In the genomic region with DNA sequence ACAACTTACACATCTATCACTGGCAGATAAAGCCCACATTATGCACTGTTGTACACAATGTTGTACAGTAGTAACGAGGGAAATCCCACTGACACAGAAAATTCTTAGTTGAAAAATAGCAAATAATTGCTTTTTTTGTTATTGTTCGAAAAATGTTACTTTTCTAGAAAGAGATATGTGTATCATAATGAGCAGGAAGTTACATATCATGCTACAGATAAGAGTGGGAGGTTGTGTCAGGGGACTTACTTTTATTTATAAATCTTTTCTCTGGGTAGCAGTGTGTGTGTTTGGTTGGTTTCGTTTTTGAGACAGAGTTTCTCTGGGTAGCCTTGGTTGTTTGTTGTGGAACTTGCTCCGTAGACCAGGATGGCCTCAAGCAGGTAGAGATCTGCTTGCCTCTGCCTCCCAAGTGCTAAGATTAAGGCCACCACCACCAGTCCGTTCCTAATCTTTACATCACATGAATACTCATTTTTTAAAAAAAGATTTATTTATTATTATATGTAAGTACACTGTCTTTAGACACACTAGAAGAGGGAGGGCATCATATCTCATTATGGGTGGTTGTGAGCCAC, we compare ENCODE assay signal across 8 mouse cellular contexts. TPM values are rescaled to one million over a fixed set of nuclear protein-coding genes. Genes with fewer than 3 reads are reported as not detected.
DNase-seq lines count a peak whose midpoint lies in the region; ATAC-seq and TF ChIP-seq lines count a peak whose summit lies in the region.

No protein-coding gene starts in this region.

- peak overlapping the region; percentile 72; the same call in 1 of the 2 replicates for H3K27ac ChIP-seq in neural tube, embryonic 11.5 days (ENCODE audit: low read depth, low read length)
- no peak overlapping the region; the same call in 1 of the 2 replicates for H3K27ac ChIP-seq in embryonic facial prominence, embryonic 14.5 days (replicated peaks; ENCODE audit: low read depth, low read length)
- no peak overlapping the region for H3K27ac ChIP-seq in limb, embryonic 14.5 days (replicated peaks; ENCODE audit: low read depth, low read length)
- H3K27ac ChIP-seq in stomach, embryonic 16.5 days (ENCODE audit: low read length): peak overlapping the region; percentile 93; the same call in 1 of the 2 replicates

- no peak for DNase-seq in neural tube, embryonic 11.5 days (ENCODE audit: low spot score)
- DNase-seq in neural tube, embryonic 10.5 days (ENCODE audit: extremely low spot score, low spot score): no peak
- no peak for DNase-seq in embryonic facial prominence, embryonic 14.5 days (ENCODE audit: low spot score)
- no peak for DNase-seq in limb, embryonic 14.5 days (ENCODE audit: low spot score)
- DNase-seq in urinary bladder, postnatal 4 days (ENCODE audit: low spot score in 2 of 2): no peak
- DNase-seq in spleen, adult 12 weeks (ENCODE audit: low spot score): no peak
- DNase-seq in thymus, postnatal 36 days: no peak

- peak overlapping the region; percentile 68 for H3K9ac ChIP-seq in neural tube, embryonic 11.5 days (ENCODE audit: low read length)
- peak overlapping the region; percentile 97 for H3K9ac ChIP-seq in embryonic facial prominence, embryonic 14.5 days (ENCODE audit: low read depth, low read length)
- H3K9ac ChIP-seq in limb, embryonic 14.5 days (ENCODE audit: low read depth, low read length, severe bottlenecking): no peak overlapping the region; the same call in 1 of the 2 replicates
- H3K9ac ChIP-seq in stomach, embryonic 16.5 days (ENCODE audit: low read length): peak overlapping the region; percentile 86

- peak overlapping the region; percentile 47 for H3K4me2 ChIP-seq in neural tube, embryonic 11.5 days (ENCODE audit: low read depth)
- H3K4me2 ChIP-seq in embryonic facial prominence, embryonic 14.5 days (ENCODE audit: low read depth, low read length): peak overlapping the region; percentile 66
- peak overlapping the region; percentile 95 for H3K4me2 ChIP-seq in limb, embryonic 14.5 days (replicated peaks; ENCODE audit: low read depth, low read length, severe bottlenecking)
- H3K4me2 ChIP-seq in stomach, embryonic 16.5 days (ENCODE audit: low read depth, low read length): peak overlapping the region; percentile 72

- no peaks in the 10 kb centered on the region for H3K27me3 ChIP-seq in neural tube, embryonic 11.5 days (ENCODE audit: control insufficient read depth, insufficient read depth, low read length)
- H3K27me3 ChIP-seq in embryonic facial prominence, embryonic 14.5 days (replicated peaks; ENCODE audit: control insufficient read depth, insufficient read depth, low read length): no peaks in the 10 kb centered on the region
- H3K27me3 ChIP-seq in limb, embryonic 14.5 days (ENCODE audit: control insufficient read depth, insufficient read depth, low read length): no peaks in the 10 kb centered on the region
- H3K27me3 ChIP-seq in stomach, embryonic 16.5 days (ENCODE audit: control insufficient read depth, insufficient read depth, low read length): no peaks in the 10 kb centered on the region

- peak overlapping the region; percentile 69 for H3K4me3 ChIP-seq in neural tube, embryonic 11.5 days (ENCODE audit: low read depth, low read length)
- peak overlapping the region; percentile 95 for H3K4me3 ChIP-seq in embryonic facial prominence, embryonic 14.5 days (ENCODE audit: low read depth, low read length)
- H3K4me3 ChIP-seq in limb, embryonic 14.5 days (replicated peaks; ENCODE audit: low read length): peak overlapping the region; percentile 88
- peak overlapping the region; percentile 91 for H3K4me3 ChIP-seq in stomach, embryonic 16.5 days (replicated peaks; ENCODE audit: low read length)

- peaks cover 12% of the 10 kb centered on the region for H3K4me1 ChIP-seq in neural tube, embryonic 11.5 days (ENCODE audit: control insufficient read depth, insufficient read depth, low read length)
- H3K4me1 ChIP-seq in embryonic facial prominence, embryonic 14.5 days (ENCODE audit: control insufficient read depth, insufficient read depth, low read length): peaks cover 13% of the 10 kb centered on the region
- peaks cover 7% of the 10 kb centered on the region for H3K4me1 ChIP-seq in limb, embryonic 14.5 days (ENCODE audit: control insufficient read depth, insufficient read depth, low read length)
- H3K4me1 ChIP-seq in stomach, embryonic 16.5 days (ENCODE audit: control insufficient read depth, insufficient read depth, low read length): peaks cover 12% of the 10 kb centered on the region

- no peak for TF ChIP-seq POLR2A in limb, embryonic 14.5 days (IDR thresholded peaks at IDR 0.05; ENCODE audit: borderline replicate concordance, extremely low read depth, insufficient read depth, insufficient read length)

- H3K9me3 ChIP-seq in neural tube, embryonic 11.5 days (ENCODE audit: control insufficient read depth, low read length): no peaks in the 10 kb centered on the region
- no peaks in the 10 kb centered on the region for H3K9me3 ChIP-seq in embryonic facial prominence, embryonic 14.5 days (ENCODE audit: control insufficient read depth, low read length)
- no peaks in the 10 kb centered on the region for H3K9me3 ChIP-seq in limb, embryonic 14.5 days (ENCODE audit: control insufficient read depth, low read length)
- no peaks in the 10 kb centered on the region for H3K9me3 ChIP-seq in stomach, embryonic 16.5 days (replicated peaks; ENCODE audit: control insufficient read depth, low read length)

- 92% methylated on average over 5 of the region's 5 CpGs for WGBS in neural tube, embryonic 11.5 days
- WGBS in embryonic facial prominence, embryonic 14.5 days: 92% methylated on average over 5 of the region's 5 CpGs
- 90% methylated on average over 5 of the region's 5 CpGs for WGBS in limb, embryonic 14.5 days
- 78% methylated on average over 5 of the region's 5 CpGs for WGBS in stomach, embryonic 16.5 days

- ATAC-seq in neural tube, embryonic 11.5 days (ENCODE audit: insufficient read depth, low FRiP score, low TSS enrichment): no peak
- ATAC-seq in embryonic facial prominence, embryonic 14.5 days (ENCODE audit: low read depth): no peak
- no peak for ATAC-seq in limb, embryonic 14.5 days (ENCODE audit: low FRiP score, low read depth)
- ATAC-seq in stomach, embryonic 16.5 days (ENCODE audit: insufficient read depth, low FRiP score): no peak

- peaks cover 18% of the 10 kb centered on the region for H3K36me3 ChIP-seq in neural tube, embryonic 11.5 days (ENCODE audit: control insufficient read depth, insufficient read depth, low read length)
- peaks cover 28% of the 10 kb centered on the region for H3K36me3 ChIP-seq in embryonic facial prominence, embryonic 14.5 days (ENCODE audit: control insufficient read depth, insufficient read depth, low read length)
- H3K36me3 ChIP-seq in limb, embryonic 14.5 days (ENCODE audit: control insufficient read depth, insufficient read depth, low read length): peaks cover 23% of the 10 kb centered on the region
- peaks cover 12% of the 10 kb centered on the region for H3K36me3 ChIP-seq in stomach, embryonic 16.5 days (ENCODE audit: control insufficient read depth, insufficient read depth, low read length)

RNA-seq across cellular contexts. Expression of gene Hyou1, which starts 1.0 kb away (rescaled TPM):
- polyA plus RNA-seq in neural tube, embryonic 11.5 days (2014; fragmentation: Nextera tagmentation; extraction: Ambion mirVana): 36.7 and 38.8 TPM in 2 replicates
- polyA plus RNA-seq in embryonic facial prominence, embryonic 14.5 days (2014; fragmentation: Nextera tagmentation; extraction: Ambion mirVana): 29.6 and 30.0 TPM in 2 replicates
- 64.1 and 64.4 TPM in 2 replicates for polyA plus RNA-seq in limb, embryonic 14.5 days (2012; rRNA removed)
- 27.5 and 28.5 TPM in 2 replicates for polyA plus RNA-seq in limb, embryonic 14.5 days (2014; fragmentation: Nextera tagmentation; extraction: Ambion mirVana)
- polyA plus RNA-seq in stomach, embryonic 16.5 days (2015; fragmentation: Nextera tagmentation; extraction: Ambion mirVana): 33.8 and 41.3 TPM in 2 replicates

RNA-seq across cellular contexts. Expression of gene Vps11, which starts 16.8 kb away (rescaled TPM):
- 29.3 and 32.9 TPM in 2 replicates for polyA plus RNA-seq in neural tube, embryonic 11.5 days (2014; fragmentation: Nextera tagmentation; extraction: Ambion mirVana)
- polyA plus RNA-seq in embryonic facial prominence, embryonic 14.5 days (2014; fragmentation: Nextera tagmentation; extraction: Ambion mirVana): 24.5 and 25.8 TPM in 2 replicates
- 28.5 and 32.9 TPM in 2 replicates for polyA plus RNA-seq in limb, embryonic 14.5 days (2012; rRNA removed)
- 27.8 and 29.9 TPM in 2 replicates for polyA plus RNA-seq in limb, embryonic 14.5 days (2014; fragmentation: Nextera tagmentation; extraction: Ambion mirVana)
- polyA plus RNA-seq in stomach, embryonic 16.5 days (2015; fragmentation: Nextera tagmentation; extraction: Ambion mirVana): 30.0 and 31.6 TPM in 2 replicates

RNA-seq across cellular contexts. Expression of gene Slc37a4, which starts 18.4 kb away (rescaled TPM):
- 26.8 and 31.8 TPM in 2 replicates for polyA plus RNA-seq in neural tube, embryonic 11.5 days (2014; fragmentation: Nextera tagmentation; extraction: Ambion mirVana)
- polyA plus RNA-seq in embryonic facial prominence, embryonic 14.5 days (2014; fragmentation: Nextera tagmentation; extraction: Ambion mirVana): 19.0 and 20.1 TPM in 2 replicates
- 17.5 and 21.6 TPM in 2 replicates for polyA plus RNA-seq in limb, embryonic 14.5 days (2012; rRNA removed)
- polyA plus RNA-seq in limb, embryonic 14.5 days (2014; fragmentation: Nextera tagmentation; extraction: Ambion mirVana): 12.5 and 16.0 TPM in 2 replicates
- 34.4 and 35.6 TPM in 2 replicates for polyA plus RNA-seq in stomach, embryonic 16.5 days (2015; fragmentation: Nextera tagmentation; extraction: Ambion mirVana)

RNA-seq across cellular contexts. Expression of gene Rps25, which starts 28.7 kb away (rescaled TPM):
- 1,766 and 1,857 TPM in 2 replicates for polyA plus RNA-seq in neural tube, embryonic 11.5 days (2014; fragmentation: Nextera tagmentation; extraction: Ambion mirVana)
- 2,445 and 2,627 TPM in 2 replicates for polyA plus RNA-seq in embryonic facial prominence, embryonic 14.5 days (2014; fragmentation: Nextera tagmentation; extraction: Ambion mirVana)
- polyA plus RNA-seq in limb, embryonic 14.5 days (2012; rRNA removed): 680 and 1,089 TPM in 2 replicates
- polyA plus RNA-seq in limb, embryonic 14.5 days (2014; fragmentation: Nextera tagmentation; extraction: Ambion mirVana): 2,627 and 2,837 TPM in 2 replicates
- 1,506 and 1,598 TPM in 2 replicates for polyA plus RNA-seq in stomach, embryonic 16.5 days (2015; fragmentation: Nextera tagmentation; extraction: Ambion mirVana)

RNA-seq across cellular contexts. Expression of gene Trappc4, which starts 29.2 kb away (rescaled TPM):
- polyA plus RNA-seq in neural tube, embryonic 11.5 days (2014; fragmentation: Nextera tagmentation; extraction: Ambion mirVana): 204 and 214 TPM in 2 replicates
- 130 and 133 TPM in 2 replicates for polyA plus RNA-seq in embryonic facial prominence, embryonic 14.5 days (2014; fragmentation: Nextera tagmentation; extraction: Ambion mirVana)
- 81.5 and 85.7 TPM in 2 replicates for polyA plus RNA-seq in limb, embryonic 14.5 days (2012; rRNA removed)
- polyA plus RNA-seq in limb, embryonic 14.5 days (2014; fragmentation: Nextera tagmentation; extraction: Ambion mirVana): 127 and 144 TPM in 2 replicates
- 112 and 116 TPM in 2 replicates for polyA plus RNA-seq in stomach, embryonic 16.5 days (2015; fragmentation: Nextera tagmentation; extraction: Ambion mirVana)

Comparison
In these comparisons a context has a peak if more than half of its experiments do, and no peak if none do; other contexts are left out.
1. H3K27ac ChIP-seq: peak in neural tube, embryonic 11.5 days (single experiment) and stomach, embryonic 16.5 days (single experiment); none in embryonic facial prominence, embryonic 14.5 days (single experiment) and limb, embryonic 14.5 days (single experiment).
2. Peak in every context shown above with its lines, with median percentiles within 50 percentile points of each other: H3K4me2 ChIP-seq and H3K4me3 ChIP-seq.